Mouse (Mus musculus) lung, embryonic 15.5 days (tissue): ENCODE data around the gene Pml. TPM values are rescaled to one million over a fixed set of nuclear protein-coding genes. Genes with fewer than 3 reads are reported as not detected.
"Not testable (repeated sequence)": the region's sequence is repeated elsewhere in the genome, so short reads cannot be mapped to it uniquely, and the experiment has no call there.

Experiments
- ATAC-seq: fragments of 200-750 bp; cut with Nextera tagmentation; 2 replicates; pipeline ENCODE4 v1.8.0; 2017; ENCODE audit warnings: moderate number of reproducible peaks, borderline replicate concordance; ENCODE audit not compliant: low FRiP score, low TSS enrichment; ENCODE audit errors: extremely low read depth
- H3K27ac ChIP-seq: fragments of 300-500 bp; sonication (generic); 2 replicates; pipeline ENCODE4 v1.5.1; 2015; ENCODE audit warnings: moderate library complexity, mild to moderate bottlenecking, inconsistent platforms
- H3K27me3 ChIP-seq: fragments of 300-500 bp; sonication (generic); 2 replicates; pipeline ENCODE4 v1.6.1; 2015; ENCODE audit warnings: inconsistent platforms
- H3K36me3 ChIP-seq: fragments of 300-500 bp; sonication (generic); 2 replicates; pipeline ENCODE4 v1.6.1; 2015; ENCODE audit warnings: inconsistent platforms
- H3K4me1 ChIP-seq: fragments of 300-500 bp; sonication (generic); 2 replicates; pipeline ENCODE4 v1.6.1; 2015; ENCODE audit warnings: inconsistent platforms
- H3K4me2 ChIP-seq: fragments of 300-500 bp; sonication (generic); 2 replicates; pipeline ENCODE4 v1.6.1; 2015; ENCODE audit warnings: inconsistent platforms, mild to moderate bottlenecking, moderate library complexity
- H3K4me3 ChIP-seq: fragments of 300-500 bp; sonication (generic); 2 replicates; pipeline ENCODE4 v1.5.1; 2015; ENCODE audit warnings: mild to moderate bottlenecking, inconsistent platforms
- H3K9ac ChIP-seq: fragments of 300-500 bp; sonication (generic); 2 replicates; pipeline ENCODE4 v1.6.1; 2015; ENCODE audit warnings: inconsistent platforms
- H3K9me3 ChIP-seq: fragments of 300-500 bp; sonication (generic); 2 replicates; pipeline ENCODE4 v1.6.1; 2016; ENCODE audit warnings: inconsistent platforms
- WGBS: fragments of 180-500 bp; shearing (Covaris S2); methylation state at CpG from one replicate; pipeline ENCODE4 v1.1.7; 2015; 5-methylcytosine and 5-hydroxymethylcytosine counted together
- polyA plus RNA-seq: library from polyadenylated mRNA; unstranded; fragments of >200 nt; fragmentation: Nextera tagmentation; extraction: Ambion mirVana; gene quantifications from 2 replicates; pipeline ENCODE4 v1.2.1, GENCODE M21; 2015

Pml gene
- polyA plus RNA-seq, 1 experiment from 2014 or later: 20.2 TPM

DNA sequence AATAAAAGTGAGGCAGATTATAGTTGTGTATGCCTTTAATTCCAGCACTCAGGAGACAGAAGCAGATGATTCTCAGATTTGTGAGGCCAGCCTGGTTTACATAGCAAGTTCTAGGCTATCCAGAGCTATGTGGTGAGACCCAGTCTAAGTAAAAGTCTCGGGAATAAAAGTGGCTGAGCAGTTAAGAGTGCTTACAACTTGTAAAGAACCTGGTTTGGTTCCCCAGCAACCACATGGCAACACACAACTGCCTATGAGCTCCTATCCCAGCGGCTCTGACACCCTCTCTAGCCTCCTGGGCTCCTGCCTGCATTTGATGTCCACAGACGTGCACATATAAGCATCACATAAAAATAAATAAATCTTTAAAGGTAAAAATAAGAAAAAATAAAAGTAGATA, 20.5 kb upstream of the Pml start:
- no peaks in the 10 kb centered on the region for H3K27me3 ChIP-seq
- no peaks in the 10 kb centered on the region for H3K36me3 ChIP-seq
- peaks cover 19% of the 10 kb centered on the region for H3K4me1 ChIP-seq
- 48% methylated on average over 3 of the region's 3 CpGs for WGBS
- H3K4me3 ChIP-seq: no peak overlapping the region
- H3K9ac ChIP-seq: no peak overlapping the region
- H3K27ac ChIP-seq: no peak overlapping the region
- no peak overlapping the region for H3K4me2 ChIP-seq
- no peak for ATAC-seq
- no peaks in the 10 kb centered on the region for H3K9me3 ChIP-seq

DNA sequence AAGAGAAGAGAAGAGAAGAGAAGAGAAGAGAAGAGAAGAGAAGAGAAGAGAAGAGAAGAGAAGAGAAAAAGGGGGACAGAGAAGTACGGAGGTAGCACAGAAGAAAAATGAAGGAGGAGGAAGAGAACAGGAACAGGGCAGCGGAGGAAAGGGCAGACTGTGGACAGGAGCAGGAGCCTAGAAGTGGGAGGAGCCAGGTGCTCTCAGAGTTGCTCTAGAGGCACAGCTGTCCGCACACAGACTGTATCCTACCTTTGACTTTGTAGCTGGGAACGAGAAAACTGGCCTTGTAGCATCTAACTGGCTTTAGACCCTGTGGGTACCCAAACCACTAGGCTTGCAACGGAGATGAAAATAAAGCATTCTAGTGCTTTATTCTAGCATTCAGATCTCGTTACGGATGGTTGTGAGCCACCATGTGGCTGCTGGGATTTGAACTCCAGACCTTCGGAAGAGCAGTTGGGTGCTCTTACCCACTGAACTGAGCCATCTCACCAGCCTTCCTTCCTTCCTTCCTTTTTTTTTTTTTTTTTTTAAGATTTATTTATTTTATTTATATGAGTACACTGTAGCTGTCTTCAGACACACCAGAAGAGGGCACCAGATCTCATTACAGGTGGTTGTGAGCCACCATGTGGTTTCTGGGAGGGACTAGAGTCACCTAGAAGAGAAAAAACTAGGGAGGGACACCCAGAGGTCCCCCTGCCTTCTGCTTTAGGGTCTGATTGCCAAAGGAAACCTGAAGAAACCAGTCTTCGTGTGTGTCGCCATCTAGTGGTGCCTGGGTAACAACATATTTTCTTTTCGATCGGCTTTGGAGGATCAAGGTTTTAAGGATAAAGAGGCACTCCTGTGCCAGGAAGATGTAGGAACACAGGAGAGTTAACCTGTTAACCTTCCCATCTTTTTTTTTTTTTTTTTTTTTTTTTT, 19.1 kb upstream of the Pml start:
- H3K27ac ChIP-seq: no peak overlapping the region
- no peaks in the 10 kb centered on the region for H3K27me3 ChIP-seq
- H3K9me3 ChIP-seq: no peaks in the 10 kb centered on the region
- WGBS: 52% methylated on average over 12 of the region's 12 CpGs
- no peak for ATAC-seq
- no peaks in the 10 kb centered on the region for H3K36me3 ChIP-seq
- H3K4me2 ChIP-seq: no peak overlapping the region
- H3K4me3 ChIP-seq: no peak overlapping the region
- H3K9ac ChIP-seq: no peak overlapping the region
- H3K4me1 ChIP-seq: peaks cover 10% of the 10 kb centered on the region

DNA sequence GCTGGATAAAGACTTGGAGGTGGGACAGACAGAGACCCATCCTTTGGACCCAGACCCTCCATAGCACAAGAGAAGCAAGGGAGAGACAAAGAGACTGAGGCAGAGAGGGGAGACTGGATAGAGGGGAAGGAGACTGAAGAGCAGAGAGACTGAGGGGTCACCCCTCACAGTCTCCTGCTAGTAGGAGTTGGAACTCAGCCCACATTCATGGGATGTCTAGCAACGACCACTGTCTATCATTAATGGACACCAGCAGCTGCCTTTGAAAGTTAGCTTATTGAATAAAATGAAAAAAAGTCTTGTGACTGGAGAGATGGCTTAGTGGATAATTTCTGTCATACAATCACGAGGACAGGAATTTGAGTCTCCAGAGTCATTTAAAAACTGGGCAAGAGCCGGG, 17.5 kb upstream of the Pml start:
- ATAC-seq: no peak
- peak overlapping the region; percentile 69 for H3K27ac ChIP-seq
- no peak overlapping the region for H3K4me3 ChIP-seq
- no peak overlapping the region for H3K4me2 ChIP-seq
- WGBS: 57% methylated on average over 3 of the region's 3 CpGs
- no peaks in the 10 kb centered on the region for H3K9me3 ChIP-seq
- H3K27me3 ChIP-seq: no peaks in the 10 kb centered on the region
- peaks cover 10% of the 10 kb centered on the region for H3K4me1 ChIP-seq
- no peak overlapping the region for H3K9ac ChIP-seq
- H3K36me3 ChIP-seq: peaks cover 5% of the 10 kb centered on the region

DNA sequence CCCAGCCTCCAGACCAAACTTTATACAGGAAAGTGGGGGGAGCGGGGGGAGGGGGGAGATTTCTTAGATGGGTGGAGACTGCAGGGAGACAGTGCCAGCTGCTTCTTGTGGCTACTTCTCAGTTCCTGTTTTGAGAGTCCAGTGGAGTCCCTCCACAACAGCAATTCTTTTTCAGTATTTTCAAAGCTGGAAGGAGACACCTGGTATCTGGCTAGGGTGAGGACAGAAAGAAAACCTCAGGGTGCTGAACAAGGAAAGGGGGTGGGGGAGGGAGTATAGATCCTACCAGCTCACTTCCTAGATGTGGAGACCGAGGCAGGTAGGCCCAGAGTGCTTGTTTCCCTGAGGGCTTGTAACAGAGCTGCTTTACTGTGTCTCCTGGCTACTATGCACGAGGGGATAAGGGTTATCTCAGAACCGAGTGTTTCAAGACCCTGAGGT, 17.0 kb upstream of the Pml start:
- 27% methylated on average over 4 of the region's 4 CpGs for WGBS
- Histone ChIP-seq H3K27ac (peak overlapping the region; percentile 69), H3K4me3 (no peak overlapping the region), H3K4me1 (peaks cover 10% of the 10 kb centered on the region), H3K9ac (no peak overlapping the region), H3K36me3 (peaks cover 10% of the 10 kb centered on the region), H3K27me3 (no peaks in the 10 kb centered on the region), H3K4me2 (no peak overlapping the region), H3K9me3 (no peaks in the 10 kb centered on the region)
- no peak for ATAC-seq

DNA sequence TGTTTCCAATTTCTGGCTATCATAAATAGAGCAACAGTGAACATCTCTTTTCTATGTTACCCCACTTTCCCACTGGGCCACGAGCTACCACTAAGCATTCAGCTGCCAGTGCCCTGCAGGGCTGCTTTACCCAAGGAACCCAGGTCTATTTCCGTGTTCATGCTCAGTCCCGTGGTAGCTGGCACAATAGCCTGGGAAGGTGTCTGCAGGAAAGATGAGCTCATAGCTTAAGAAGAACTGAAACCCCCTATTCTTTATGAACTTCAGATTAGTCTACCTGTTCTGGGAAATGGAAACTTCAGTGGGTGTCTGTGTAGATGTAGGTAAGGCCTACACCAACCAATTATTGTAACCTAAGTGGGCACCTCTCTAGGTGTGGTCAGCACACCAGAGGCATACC, 15.8 kb upstream of the Pml start:
- Histone ChIP-seq H3K36me3 (peaks cover 18% of the 10 kb centered on the region), H3K4me2 (no peak overlapping the region), H3K9me3 (no peaks in the 10 kb centered on the region), H3K4me1 (peaks cover 10% of the 10 kb centered on the region), H3K27me3 (no peaks in the 10 kb centered on the region), H3K27ac (no peak overlapping the region), H3K9ac (no peak overlapping the region), H3K4me3 (no peak overlapping the region)
- WGBS: 67% methylated on average over 3 of the region's 3 CpGs
- ATAC-seq: no peak

DNA sequence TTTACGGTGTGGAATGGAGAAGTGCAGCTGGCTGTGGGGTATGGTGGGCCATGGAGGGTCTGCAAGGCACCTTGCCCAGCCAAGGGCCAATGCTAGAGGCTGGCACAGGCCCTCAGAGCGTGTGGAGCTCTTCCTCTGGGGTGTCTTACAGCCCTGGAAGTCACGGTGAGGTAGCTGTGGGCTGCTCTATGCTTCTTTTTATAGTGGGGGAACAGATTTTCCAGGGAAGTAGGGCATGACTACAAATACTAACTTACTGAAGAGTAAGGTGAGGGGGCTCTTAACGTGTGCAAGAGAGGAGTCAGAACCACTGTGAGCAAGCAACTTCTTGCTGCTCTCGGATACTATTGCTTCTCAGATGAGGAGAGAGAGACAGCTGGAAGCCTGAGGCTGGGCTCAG, 12.9 kb upstream of the Pml start:
- no peak overlapping the region for H3K4me3 ChIP-seq
- H3K9me3 ChIP-seq: no peaks in the 10 kb centered on the region
- H3K4me2 ChIP-seq: no peak overlapping the region
- H3K9ac ChIP-seq: no peak overlapping the region
- no peak for ATAC-seq
- H3K36me3 ChIP-seq: peaks cover 23% of the 10 kb centered on the region
- no peaks in the 10 kb centered on the region for H3K27me3 ChIP-seq
- H3K27ac ChIP-seq: no peak overlapping the region
- peaks cover 10% of the 10 kb centered on the region for H3K4me1 ChIP-seq
- 89% methylated on average over 5 of the region's 5 CpGs for WGBS

DNA sequence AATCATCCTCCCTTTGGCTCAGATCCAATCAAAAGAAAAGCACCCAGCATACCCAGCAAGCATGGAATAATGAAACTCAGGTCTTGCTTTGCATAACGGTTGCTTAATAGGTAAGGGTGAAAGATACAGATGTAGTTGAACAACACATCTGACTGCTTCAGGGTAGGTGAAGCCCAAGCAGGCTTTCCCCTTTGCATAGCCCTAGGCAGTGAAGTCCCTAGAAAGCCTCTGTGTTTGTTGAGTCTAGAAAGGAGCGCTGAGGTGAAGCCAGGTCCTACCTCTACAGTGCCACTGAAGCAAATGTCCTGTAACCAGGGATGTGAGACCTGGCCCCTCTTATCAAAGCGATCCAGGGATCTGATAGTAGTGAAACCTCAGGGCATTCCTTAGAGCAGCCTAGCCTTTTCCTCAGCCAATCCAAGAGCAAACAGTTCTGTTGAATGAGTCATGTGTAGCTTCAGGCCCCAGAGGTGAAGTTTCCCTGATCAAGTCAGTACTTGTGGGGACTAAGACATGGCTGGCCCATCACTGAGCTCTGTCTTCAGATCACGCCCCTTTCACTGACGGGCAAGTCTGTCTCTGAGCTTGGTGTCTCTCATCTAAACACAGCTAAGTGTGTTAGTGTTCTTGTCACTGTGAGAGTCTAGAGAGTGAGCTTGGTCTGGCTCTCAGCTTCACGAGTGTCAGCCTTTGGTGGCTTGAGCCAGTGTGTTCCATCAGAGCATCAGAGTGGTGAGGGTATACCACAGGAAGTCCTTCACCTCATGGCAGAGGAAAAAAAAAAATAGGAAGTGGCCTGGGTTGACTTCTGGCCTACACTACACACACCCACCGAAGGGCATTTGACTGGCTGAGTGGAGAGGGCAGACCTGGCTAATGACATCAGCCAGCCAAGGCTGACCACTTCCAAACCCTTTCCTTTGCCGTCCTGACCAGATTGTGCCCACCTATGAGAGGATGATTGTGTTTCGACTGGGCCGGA, 6.4 kb upstream of the Pml start:
- Histone ChIP-seq H3K4me1 (peaks cover 4% of the 10 kb centered on the region), H3K9ac (no peak overlapping the region), H3K36me3 (peaks cover 15% of the 10 kb centered on the region)

DNA sequence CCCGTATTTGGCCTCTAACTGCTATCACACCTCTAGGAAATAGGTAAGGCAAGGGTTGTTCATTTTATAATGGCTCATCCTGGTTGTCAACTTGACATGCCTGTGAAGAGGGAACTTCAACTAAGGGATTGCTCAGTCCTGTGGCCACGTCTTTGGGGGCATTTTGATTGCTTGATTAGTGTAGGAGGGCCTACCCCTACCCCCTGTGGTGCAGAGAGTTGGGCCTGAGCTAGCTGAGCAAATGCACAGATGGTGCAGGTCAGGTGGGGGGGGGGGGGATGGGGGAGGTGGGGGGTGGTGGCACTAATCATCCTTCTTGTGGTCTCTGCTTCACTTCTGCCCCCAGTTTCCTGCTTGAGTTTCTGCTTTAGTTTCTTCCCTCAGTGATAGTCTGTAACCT, 5.5 kb upstream of the Pml start:
- H3K4me1 ChIP-seq: peaks cover 8% of the 10 kb centered on the region
- 43% methylated on average over 2 of the region's 2 CpGs for WGBS
- H3K36me3 ChIP-seq: peaks cover 9% of the 10 kb centered on the region
- H3K27ac ChIP-seq: no peak overlapping the region
- H3K4me2 ChIP-seq: no peak overlapping the region
- H3K9me3 ChIP-seq: no peaks in the 10 kb centered on the region
- ATAC-seq: no peak
- no peak overlapping the region for H3K9ac ChIP-seq
- H3K4me3 ChIP-seq: no peak overlapping the region
- H3K27me3 ChIP-seq: no peaks in the 10 kb centered on the region

More for the DNA sequence above, 6.4 kb upstream of the Pml start:
- no peak overlapping the region for H3K4me3 ChIP-seq
- no peaks in the 10 kb centered on the region for H3K27me3 ChIP-seq
- 89% methylated on average over 10 of the region's 10 CpGs for WGBS
- no peak overlapping the region for H3K27ac ChIP-seq
- no peak overlapping the region for H3K4me2 ChIP-seq
- no peaks in the 10 kb centered on the region for H3K9me3 ChIP-seq
- no peak for ATAC-seq

DNA sequence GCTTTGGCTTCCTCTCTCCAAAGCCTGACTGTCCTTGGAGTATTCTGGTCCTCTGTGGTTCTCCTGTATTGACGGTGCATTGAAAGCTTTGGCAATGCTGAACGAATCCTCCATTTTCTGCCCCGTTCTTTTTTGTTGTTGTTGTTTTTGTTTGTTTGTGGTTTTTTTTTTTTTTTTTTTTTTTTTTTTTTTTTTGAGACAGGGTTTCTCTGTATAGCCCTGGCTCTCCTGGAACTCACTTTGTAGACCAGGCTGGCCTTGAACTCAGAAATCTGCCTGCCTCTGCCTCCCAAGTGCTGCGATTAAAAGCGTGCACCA, 4.2 kb upstream of the Pml start:
- Histone ChIP-seq H3K4me3 (peak overlapping the region; percentile 78), H3K27ac (peak overlapping the region; percentile 56; the same call in 1 of the 2 replicates), H3K4me1 (peaks cover 13% of the 10 kb centered on the region), H3K4me2 (peak overlapping the region; percentile 75), H3K9ac (peak overlapping the region; percentile 70)
- not testable (repeated sequence) for H3K36me3 ChIP-seq, ATAC-seq, H3K27me3 ChIP-seq, H3K9me3 ChIP-seq
- WGBS: 60% methylated on average over 5 of the region's 5 CpGs

DNA sequence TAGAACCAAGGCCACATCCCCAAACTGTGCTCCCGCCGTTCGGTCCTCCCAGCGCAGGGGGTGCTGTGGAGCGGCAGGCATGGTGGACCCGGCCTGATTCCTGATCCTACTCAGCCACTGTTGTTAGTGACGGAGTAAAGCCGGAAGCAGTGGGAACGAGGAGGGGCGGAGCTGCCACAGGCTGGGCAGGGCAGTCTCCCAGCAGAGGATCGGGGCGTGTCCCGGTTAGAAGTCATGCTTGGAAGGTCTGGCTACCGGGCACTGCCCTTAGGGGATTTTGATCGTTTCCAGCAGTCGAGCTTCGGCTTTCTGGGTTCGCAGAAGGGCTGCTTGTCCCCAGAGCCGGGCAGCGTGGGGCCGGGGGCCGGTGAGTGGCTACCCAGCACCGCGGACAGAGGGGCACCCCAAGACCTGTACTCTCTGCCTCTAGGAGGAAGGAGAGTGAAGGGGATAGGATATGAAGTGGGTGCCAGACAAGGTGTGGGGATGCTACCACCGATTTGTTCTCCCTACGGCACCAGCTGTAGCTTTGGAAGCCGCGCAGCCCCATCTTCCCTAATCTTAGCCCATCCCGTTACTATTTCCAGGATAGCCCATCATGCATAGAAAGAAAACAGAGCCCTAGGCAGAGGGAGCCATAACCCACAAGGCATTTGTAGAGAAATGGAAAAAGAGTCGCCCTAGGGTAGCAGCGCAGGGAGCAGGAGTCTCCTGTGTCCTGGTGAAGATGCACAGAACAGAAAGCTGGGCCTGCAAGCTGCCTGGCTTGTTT, 3.6 kb upstream of the Pml start, which contains the start of gene Stoml1:
Gene Stoml1, plus strand, starts transcription at position 132 of the 772 bp plus-strand sequence.
- peak within 1 kb of the TSS; percentile 75 for H3K4me2 ChIP-seq

DNA sequence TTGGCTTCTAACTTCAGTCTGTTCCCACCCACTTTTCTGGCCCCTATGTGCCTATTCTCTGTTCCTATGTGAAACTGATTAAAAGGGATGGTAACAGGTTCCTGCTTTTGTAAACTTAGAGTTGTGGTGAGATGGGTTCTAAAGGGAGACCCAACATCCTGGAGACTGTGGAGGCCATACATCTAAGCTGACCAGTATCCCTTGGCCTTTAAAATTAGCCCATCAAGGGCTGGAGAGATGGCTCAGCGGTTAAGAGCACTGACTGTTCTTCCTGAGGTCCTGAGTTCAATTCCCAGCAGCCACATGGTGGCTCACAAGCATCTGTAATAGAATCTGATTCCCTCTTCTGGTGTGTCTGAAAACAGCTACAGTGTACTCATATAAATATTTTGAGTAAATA, 1.1 kb upstream of the Pml start:
- WGBS: 85% methylated on average over 1 of the region's 1 CpGs
- peaks cover 41% of the 10 kb centered on the region for H3K4me1 ChIP-seq
- not testable (repeated sequence) for H3K27ac ChIP-seq, H3K4me3 ChIP-seq, H3K4me2 ChIP-seq, H3K9me3 ChIP-seq, H3K27me3 ChIP-seq, H3K36me3 ChIP-seq, H3K9ac ChIP-seq, ATAC-seq

More for the DNA sequence above, 3.6 kb upstream of the Pml start, which contains the start of gene Stoml1:
- Histone ChIP-seq H3K27ac (peak within 1 kb of the TSS; percentile 56), H3K9me3 (no peaks in the 10 kb centered on the region), H3K4me3 (peak within 1 kb of the TSS; percentile 78), H3K4me1 (peaks cover 19% of the 10 kb centered on the region), H3K9ac (peak within 1 kb of the TSS; percentile 70), H3K27me3 (no peaks in the 10 kb centered on the region), H3K36me3 (peaks cover 8% of the 10 kb centered on the region)
- under 1% methylated on average over 31 of the region's 31 CpGs for WGBS
- peak; percentile 96 for ATAC-seq
